Mouse (Mus musculus) gonadal fat pad, adult 2 months (tissue): ENCODE measurements around the gene Rnps1. TPM values are rescaled to one million over a fixed set of nuclear protein-coding genes. Genes with fewer than 3 reads are reported as not detected.

ENCODE experiments used
- DNase-seq: peaks from one replicate; pipeline ENCODE4 v3.0.0-alpha.2; 2012; ENCODE audit warnings: low read depth
- polyA plus RNA-seq: library from polyadenylated mRNA; depleted of rRNA; stranded (reverse); fragments of >200 nt; gene quantifications from 2 replicates; pipeline ENCODE4 v1.2.3, GENCODE M21; 2012; rRNA removed

Gene Rnps1
- polyA plus RNA-seq, 1 experiment: 96.6 TPM

GRCm38 (mm10) chr17:24469910-24470602 lies 55.7 kb downstream of the Rnps1 start, which contains the start of the genes E4f1 and Pgp:
E4f1 (minus strand) TSS chr17:24470313.
Pgp (plus strand) TSS chr17:24470392.
- DNase-seq: no peak

- no peak for DNase-seq
These were observed 56.5 kb downstream of the Rnps1 start for GRCm38 (mm10) chr17:24470701-24471527.

GRCm38 (mm10) chr17:24472512-24472911 lies 58.1 kb downstream of the Rnps1 start:
- no peak for DNase-seq

GRCm38 (mm10) chr17:24473612-24474275 lies 59.4 kb downstream of the Rnps1 start, which contains the start of gene Bricd5:
Bricd5 (plus strand) TSS chr17:24473884.
- DNase-seq: no peak

GRCm38 (mm10) chr17:24474557-24474956 lies 60.2 kb downstream of the Rnps1 start:
- DNase-seq: no peak

Other genes starting within 250 kb of the Rnps1 start
- gene Atp6v0c, start 244.9 kb upstream of the Rnps1 start, polyA plus RNA-seq: 870 and 1,024 TPM in 2 replicates
- 12.8 and 13.1 TPM in 2 replicates for gene Tbc1d24, start 209.0 kb upstream of the Rnps1 start, polyA plus RNA-seq
- 1.4 and 1.5 TPM in 2 replicates for gene Ntn3, start 205.0 kb upstream of the Rnps1 start, polyA plus RNA-seq
- 7.1 and 8.9 TPM in 2 replicates for gene Tedc2, start 193.7 kb upstream of the Rnps1 start, polyA plus RNA-seq
- 2.4 and 2.5 TPM in 2 replicates for gene Ccnf, start 163.1 kb upstream of the Rnps1 start, polyA plus RNA-seq
- gene Abca17, start 63.5 kb upstream of the Rnps1 start, polyA plus RNA-seq: 0.06 and 0.09 TPM in 2 replicates
- 78.6 and 87.5 TPM in 2 replicates for gene Abca3, start 62.6 kb upstream of the Rnps1 start, polyA plus RNA-seq
- gene Eci1, start 12.1 kb downstream of the Rnps1 start, polyA plus RNA-seq: 119 and 137 TPM in 2 replicates
- gene Dnase1l2, start 28.5 kb downstream of the Rnps1 start, polyA plus RNA-seq: 82.9 and 106 TPM in 2 replicates
- 89.7 and 102 TPM in 2 replicates for gene E4f1, start 55.7 kb downstream of the Rnps1 start, polyA plus RNA-seq
- gene Pgp, start 55.8 kb downstream of the Rnps1 start, polyA plus RNA-seq: 100 and 123 TPM in 2 replicates
- gene Bricd5, start 59.3 kb downstream of the Rnps1 start, polyA plus RNA-seq: 4.7 and 5.4 TPM in 2 replicates
- gene Mlst8, start 64.5 kb downstream of the Rnps1 start, polyA plus RNA-seq: 41.4 and 44.0 TPM in 2 replicates
- gene Caskin1, start 74.0 kb downstream of the Rnps1 start, polyA plus RNA-seq: 1.7 and 2.1 TPM in 2 replicates
- gene Traf7, start 113.4 kb downstream of the Rnps1 start, polyA plus RNA-seq: 169 and 195 TPM in 2 replicates
- gene Rab26, start 119.6 kb downstream of the Rnps1 start, polyA plus RNA-seq: 48.5 and 59.7 TPM in 2 replicates
- gene Pkd1, start 135.3 kb downstream of the Rnps1 start, polyA plus RNA-seq: 70.0 and 75.7 TPM in 2 replicates
- gene Tsc2, start 218.1 kb downstream of the Rnps1 start, polyA plus RNA-seq: 133 and 141 TPM in 2 replicates
- gene Nthl1, start 218.1 kb downstream of the Rnps1 start, polyA plus RNA-seq: 15.2 and 16.4 TPM in 2 replicates
- gene Slc9a3r2, start 235.8 kb downstream of the Rnps1 start, polyA plus RNA-seq: 61.6 and 83.0 TPM in 2 replicates
- gene Npw, start 243.9 kb downstream of the Rnps1 start, polyA plus RNA-seq: not detected in 2 replicates